Mouse (Mus musculus) natural killer cell, adult 2 months (primary cell): Measurements from ENCODE around the gene Gm11549.

Experiments used
- DNase-seq, 2 experiments: peaks; one replicate each; pipeline ENCODE4 v3.0.0; 2022; ENCODE audit warnings: low spot score in 2 of 2

Gene Gm11549

GRCm38 (mm10) chr3:36480486-36480885, 41.1 kb downstream of the Gm11549 start:
- no peak for DNase-seq

GRCm38 (mm10) chr3:36478776-36479175, 42.8 kb downstream of the Gm11549 start:
- no peak for DNase-seq

GRCm38 (mm10) chr3:36476261-36477155, 45.1 kb downstream of the Gm11549 start:
- no peak for DNase-seq

GRCm38 (mm10) chr3:36475532-36476087, 46.0 kb downstream of the Gm11549 start, which contains the start of the genes Anxa5 and 1810062G17Rik:
Anxa5 (minus strand) TSS chr3:36475894.
1810062G17Rik (plus strand) TSS chr3:36475937.
- peak; percentile 97 to 98 for DNase-seq

GRCm38 (mm10) chr3:36474938-36475483, 46.6 kb downstream of the Gm11549 start:
- DNase-seq, result peak in 1 of 2 experiments; percentile 7

GRCm38 (mm10) chr3:36474421-36474820, 47.2 kb downstream of the Gm11549 start:
- DNase-seq, result no peak

- no peak for DNase-seq
Observed at GRCm38 (mm10) chr3:36473222-36473621, 48.4 kb downstream of the Gm11549 start.

GRCm38 (mm10) chr3:36471856-36472255, 49.8 kb downstream of the Gm11549 start:
- DNase-seq, result no peak

- no peak for DNase-seq
Observed at GRCm38 (mm10) chr3:36468871-36469270, 52.7 kb downstream of the Gm11549 start.

- no peak for DNase-seq
Observed at GRCm38 (mm10) chr3:36467632-36468031, 54.0 kb downstream of the Gm11549 start.

GRCm38 (mm10) chr3:36465538-36465937, 56.1 kb downstream of the Gm11549 start:
- no peak for DNase-seq
